Mouse (Mus musculus) lung, embryonic 16.5 days (tissue): ENCODE measurements at regions not wholly inside any gene's neighbourhood (a gene's known extent, or its start where the extent isn't known, plus 50 kb on each side); places are given as distances from the start of the nearest gene placed in this dataset.

Experiments
- ATAC-seq: fragments of 200-750 bp; cut with Nextera tagmentation; 2 replicates; pipeline ENCODE4 v1.8.0; 2017; ENCODE audit warnings: low read depth, mild to moderate bottlenecking, moderate library complexity
- H3K27ac ChIP-seq: fragments of 300-500 bp; sonication (generic); 2 replicates; pipeline ENCODE4 v1.5.1; 2014; ENCODE audit warnings: mild to moderate bottlenecking, control low read depth, low read length
- H3K27me3 ChIP-seq: fragments of 300-500 bp; sonication (generic); 2 replicates; pipeline ENCODE4 v1.6.1; 2014; ENCODE audit warnings: low read depth, low read length, mixed read lengths; ENCODE audit not compliant: control insufficient read depth, insufficient read depth
- H3K36me3 ChIP-seq: fragments of 300-500 bp; sonication (generic); 2 replicates; pipeline ENCODE4 v1.6.1; 2014; ENCODE audit warnings: low read length; ENCODE audit not compliant: control insufficient read depth, insufficient read depth
- H3K4me1 ChIP-seq: fragments of 300-500 bp; sonication (generic); replicated peaks from 2 replicates; pipeline ENCODE4 v1.6.1; 2014; ENCODE audit warnings: low read length, mixed read lengths; ENCODE audit not compliant: control insufficient read depth, insufficient read depth
- H3K4me2 ChIP-seq: fragments of 300-500 bp; sonication (generic); 2 replicates; pipeline ENCODE4 v1.6.1; 2014; ENCODE audit warnings: low read depth, low read length, control low read depth
- H3K4me3 ChIP-seq: fragments of 300-500 bp; sonication (generic); 2 replicates; pipeline ENCODE4 v1.5.1; 2014; ENCODE audit warnings: mild to moderate bottlenecking, low read length, control low read depth
- H3K9ac ChIP-seq: fragments of 300-500 bp; sonication (generic); 2 replicates; pipeline ENCODE4 v1.6.1; 2014; ENCODE audit warnings: low read length, control low read depth
- H3K9me3 ChIP-seq: fragments of 300-500 bp; sonication (generic); 2 replicates; pipeline ENCODE4 v1.6.1; 2016; ENCODE audit warnings: low read length; ENCODE audit not compliant: control insufficient read depth
- WGBS: fragments of 180-500 bp; shearing (Covaris S2); extraction: QIAGEN DNeasy Blood & Tissue Kit; methylation state at CpG from one replicate; pipeline ENCODE4 v1.1.7; 2014; 5-methylcytosine and 5-hydroxymethylcytosine counted together

DNA sequence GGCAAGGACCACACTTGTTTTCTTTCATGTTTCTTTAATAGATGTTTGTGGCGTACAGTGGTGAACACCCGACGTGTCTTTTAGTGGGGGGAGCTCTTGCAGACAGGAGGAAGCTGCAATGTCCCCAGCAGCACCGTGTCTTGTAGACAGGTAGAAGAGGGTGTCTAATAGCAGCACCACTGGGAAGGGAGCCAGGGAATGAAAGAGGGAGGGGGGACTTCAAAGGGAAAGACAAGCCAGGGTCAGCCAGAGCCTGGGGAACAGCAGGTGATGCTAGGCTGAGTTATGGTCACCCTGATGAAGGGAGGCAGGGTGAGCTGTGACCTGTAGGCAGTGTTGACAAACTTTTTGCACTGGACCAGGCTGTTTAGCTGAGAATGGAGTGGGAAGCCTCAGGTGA lies 96.4 kb upstream of the Bach2 start:
- H3K4me3 ChIP-seq, result no peak overlapping the region
- H3K9me3 ChIP-seq, result no peaks in the 10 kb centered on the region
- no peaks in the 10 kb centered on the region for H3K36me3 ChIP-seq
- no peaks in the 10 kb centered on the region for H3K27me3 ChIP-seq
- no peak overlapping the region for H3K27ac ChIP-seq
- no peak overlapping the region for H3K9ac ChIP-seq
- H3K4me1 ChIP-seq, result no peaks in the 10 kb centered on the region
- H3K4me2 ChIP-seq, result no peak overlapping the region
- WGBS, result 42% methylated on average over 4 of the region's 4 CpGs
- no peak for ATAC-seq

DNA sequence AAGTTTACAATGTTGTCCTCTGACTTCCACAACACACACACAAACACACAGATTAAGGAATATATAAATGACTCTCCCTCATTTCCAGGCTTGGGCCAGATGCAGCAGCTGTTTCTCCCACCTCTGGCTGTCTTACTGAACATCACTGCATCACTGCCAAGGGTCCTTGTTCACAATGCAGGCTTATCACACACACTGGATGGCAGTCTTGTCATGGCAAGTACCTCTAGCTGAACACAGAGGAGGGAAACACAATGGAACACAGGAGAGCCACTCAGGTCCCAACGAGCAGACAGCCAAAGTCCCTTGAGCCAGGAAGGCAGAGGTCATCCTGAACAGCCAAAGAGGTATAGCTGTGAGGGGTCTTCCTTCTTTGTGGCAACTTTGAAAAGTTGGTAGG lies 91.5 kb upstream of the Bach2 start:
- WGBS, result 44% methylated on average over 1 of the region's 1 CpGs
- Histone ChIP-seq H3K4me1 (no peaks in the 10 kb centered on the region), H3K9me3 (no peaks in the 10 kb centered on the region), H3K36me3 (no peaks in the 10 kb centered on the region), H3K4me3 (no peak overlapping the region), H3K4me2 (no peak overlapping the region), H3K27ac (no peak overlapping the region), H3K9ac (no peak overlapping the region), H3K27me3 (no peaks in the 10 kb centered on the region)
- ATAC-seq, result no peak

DNA sequence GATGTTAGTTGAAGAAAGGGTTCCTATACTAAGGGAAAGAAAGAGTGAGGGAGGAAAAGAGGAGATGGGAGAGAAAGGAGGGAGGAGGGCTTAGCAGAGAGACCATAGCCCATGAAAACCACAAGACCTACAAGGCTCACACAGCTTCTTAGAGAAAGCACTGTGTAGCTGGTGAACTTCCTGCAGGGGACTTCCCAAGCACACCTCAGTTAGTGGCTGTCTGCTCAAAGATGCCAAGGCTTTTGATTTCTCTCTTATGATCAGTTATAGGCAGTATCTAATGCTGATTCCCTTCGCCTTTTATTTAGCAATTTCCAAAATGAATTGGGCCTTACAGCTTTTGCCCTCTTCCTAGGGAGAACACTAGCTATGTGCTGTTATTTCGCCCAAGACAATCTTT lies 90.0 kb upstream of the Bach2 start:
- Histone ChIP-seq H3K9me3 (no peaks in the 10 kb centered on the region), H3K4me1 (0 out of 2 replicates have a peak, but pooled peaks cover 2% of the 10 kb centered on the region), H3K4me3 (no peak overlapping the region), H3K36me3 (no peaks in the 10 kb centered on the region), H3K4me2 (no peak overlapping the region), H3K9ac (no peak overlapping the region), H3K27me3 (no peaks in the 10 kb centered on the region), H3K27ac (no peak overlapping the region)
- ATAC-seq, result no peak
- WGBS, result 91% methylated on average over 2 of the region's 2 CpGs

DNA sequence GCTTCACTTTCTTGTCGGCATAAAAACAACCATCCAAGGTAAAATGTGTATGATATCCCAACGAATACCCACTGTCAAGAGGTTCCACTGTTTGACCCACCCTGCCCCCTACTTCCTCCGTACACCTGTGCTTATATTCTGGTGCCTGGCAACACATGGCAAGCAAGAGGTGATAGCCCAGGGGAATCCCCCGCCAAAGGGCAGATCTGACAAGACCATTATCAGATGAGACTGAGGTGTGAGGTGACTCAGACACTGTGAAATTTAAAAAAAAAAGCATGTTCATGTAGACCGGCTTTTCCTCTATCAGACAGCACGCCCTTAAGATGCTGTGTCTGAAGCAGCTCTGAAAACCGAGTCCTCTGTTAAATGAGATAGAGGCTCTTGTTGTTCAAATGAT lies 89.4 kb upstream of the Bach2 start:
- Histone ChIP-seq H3K4me1 (0 out of 2 replicates have a peak, but pooled peaks cover 2% of the 10 kb centered on the region), H3K27me3 (no peaks in the 10 kb centered on the region), H3K9ac (no peak overlapping the region), H3K4me3 (no peak overlapping the region), H3K4me2 (no peak overlapping the region), H3K9me3 (no peaks in the 10 kb centered on the region), H3K27ac (no peak overlapping the region), H3K36me3 (no peaks in the 10 kb centered on the region)
- WGBS, result 77% methylated on average over 7 of the region's 7 CpGs
- ATAC-seq, result no peak

GRCm38 (mm10) chr4:32153356-32153755 lies 85.2 kb upstream of the Bach2 start:
- Histone ChIP-seq H3K36me3 (no peaks in the 10 kb centered on the region), H3K4me3 (no peak overlapping the region), H3K9me3 (no peaks in the 10 kb centered on the region), H3K27me3 (no peaks in the 10 kb centered on the region), H3K27ac (no peak overlapping the region), H3K4me2 (no peak overlapping the region), H3K4me1 (0 out of 2 replicates have a peak, but pooled peaks cover 6% of the 10 kb centered on the region), H3K9ac (no peak overlapping the region)
- 74% methylated on average over 4 of the region's 4 CpGs for WGBS
- peak; percentile 74; the same call in 1 of the 2 replicates for ATAC-seq

- Histone ChIP-seq H3K4me3 (no peak overlapping the region), H3K4me1 (peaks cover 13% of the 10 kb centered on the region), H3K9me3 (no peaks in the 10 kb centered on the region), H3K27me3 (no peaks in the 10 kb centered on the region), H3K27ac (no peak overlapping the region), H3K9ac (no peak overlapping the region), H3K36me3 (no peaks in the 10 kb centered on the region), H3K4me2 (no peak overlapping the region)
- WGBS, result 30% methylated on average over 8 of the region's 8 CpGs
- ATAC-seq, result no peak
These were observed 81.6 kb upstream of the Bach2 start for GRCm38 (mm10) chr4:32156965-32157364.

DNA sequence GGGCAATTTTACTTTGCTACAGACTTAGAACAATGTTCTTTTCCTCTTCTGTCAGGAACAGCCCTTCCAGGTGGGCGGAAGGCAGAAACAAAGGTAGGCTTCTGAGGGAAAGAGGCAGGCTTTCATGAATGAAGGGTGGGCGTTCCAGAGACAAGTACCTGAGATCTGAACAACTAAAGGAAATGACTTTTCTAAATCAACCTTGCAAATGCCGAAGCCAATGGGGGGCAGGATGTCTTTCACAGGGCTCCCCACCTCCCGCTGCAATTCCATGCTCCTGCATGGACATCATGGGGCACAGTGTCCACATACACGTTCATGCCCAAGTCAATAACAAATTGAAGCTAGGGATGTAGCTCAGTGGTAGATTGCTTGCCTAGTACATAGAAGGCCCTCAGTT lies 80.2 kb upstream of the Bach2 start:
- ATAC-seq, result no peak
- Histone ChIP-seq H3K4me1 (peaks cover 11% of the 10 kb centered on the region), H3K27me3 (no peaks in the 10 kb centered on the region), H3K4me2 (no peak overlapping the region), H3K9me3 (no peaks in the 10 kb centered on the region), H3K36me3 (no peaks in the 10 kb centered on the region), H3K9ac (no peak overlapping the region), H3K27ac (0 out of 2 replicates have a peak overlapping the region, but pooled peaks have one; percentile 27), H3K4me3 (no peak overlapping the region)
- 43% methylated on average over 5 of the region's 5 CpGs for WGBS

GRCm38 (mm10) chr4:32158886-32159285 lies 79.7 kb upstream of the Bach2 start:
- ATAC-seq, result no peak
- WGBS, result 49% methylated on average over 4 of the region's 4 CpGs
- H3K4me3 ChIP-seq, result no peak overlapping the region
- no peak overlapping the region for H3K4me2 ChIP-seq
- no peaks in the 10 kb centered on the region for H3K9me3 ChIP-seq
- no peak overlapping the region for H3K27ac ChIP-seq
- H3K27me3 ChIP-seq, result no peaks in the 10 kb centered on the region
- no peak overlapping the region for H3K9ac ChIP-seq
- H3K36me3 ChIP-seq, result no peaks in the 10 kb centered on the region
- peaks cover 13% of the 10 kb centered on the region for H3K4me1 ChIP-seq

DNA sequence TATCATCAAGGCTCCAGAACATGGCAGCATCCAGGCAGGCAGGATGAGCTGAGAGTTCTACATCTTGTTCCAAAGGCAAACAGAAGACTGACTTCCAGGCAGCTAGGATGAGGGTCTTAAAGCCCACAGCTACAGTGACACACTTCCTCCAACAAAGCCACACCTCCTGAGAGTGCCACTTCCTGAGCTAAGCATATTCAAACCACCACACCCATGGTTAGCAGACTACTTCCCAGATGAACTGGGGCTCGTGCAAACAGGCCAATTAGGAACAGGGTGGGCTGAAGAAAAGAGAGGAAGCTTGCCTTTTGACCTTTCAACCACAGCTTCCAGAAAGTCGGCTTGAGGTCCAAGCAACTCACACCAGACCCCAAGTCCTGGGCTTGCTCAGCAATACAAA lies 77.8 kb upstream of the Bach2 start:
- H3K4me2 ChIP-seq, result no peak overlapping the region
- peaks cover 19% of the 10 kb centered on the region for H3K4me1 ChIP-seq
- no peak overlapping the region for H3K4me3 ChIP-seq
- H3K9ac ChIP-seq, result no peak overlapping the region
- H3K27ac ChIP-seq, result no peak overlapping the region
- H3K36me3 ChIP-seq, result no peaks in the 10 kb centered on the region
- no peaks in the 10 kb centered on the region for H3K27me3 ChIP-seq
- no peaks in the 10 kb centered on the region for H3K9me3 ChIP-seq
- ATAC-seq, result no peak
- 42% methylated on average over 2 of the region's 2 CpGs for WGBS
